Mouse (Mus musculus) lung, postnatal 0 days (tissue): ENCODE measurements around the gene Hpse2. TPM values are rescaled to one million over a fixed set of nuclear protein-coding genes. Genes with fewer than 3 reads are reported as not detected.

Experiments
- ATAC-seq: fragments of 200-750 bp; cut with Nextera tagmentation; 2 replicates; pipeline ENCODE4 v1.8.0; 2017; ENCODE audit warnings: moderate library complexity
- DNase-seq: peaks from one replicate; pipeline ENCODE4 v3.0.0-alpha.2; 2016; ENCODE audit warnings: low spot score
- H3K27ac ChIP-seq: fragments of 300-500 bp; sonication (generic); 2 replicates; pipeline ENCODE4 v1.5.1; 2014; ENCODE audit warnings: antibody characterized with exemption, mild to moderate bottlenecking, low read length, mixed read lengths
- H3K27me3 ChIP-seq: fragments of 300-500 bp; sonication (generic); replicated peaks from 2 replicates; pipeline ENCODE4 v1.6.1; 2014; ENCODE audit warnings: low read length, mixed read lengths; ENCODE audit not compliant: insufficient read depth
- H3K36me3 ChIP-seq: fragments of 300-500 bp; sonication (generic); 2 replicates; pipeline ENCODE4 v1.6.1; 2014; ENCODE audit warnings: low read length, mixed read lengths; ENCODE audit not compliant: insufficient read depth
- H3K4me1 ChIP-seq: fragments of 300-500 bp; sonication (generic); 2 replicates; pipeline ENCODE4 v1.6.1; 2014; ENCODE audit warnings: antibody characterized with exemption, low read depth, low read length, mixed read lengths; ENCODE audit not compliant: insufficient read depth
- H3K4me2 ChIP-seq: fragments of 300-500 bp; sonication (generic); replicated peaks from 2 replicates; pipeline ENCODE4 v1.6.1; 2014; ENCODE audit warnings: low read depth, mild to moderate bottlenecking, low read length, moderate library complexity, mixed read lengths
- H3K4me3 ChIP-seq: fragments of 300-500 bp; sonication (generic); 2 replicates; pipeline ENCODE4 v1.5.1; 2014; ENCODE audit warnings: low read depth, low read length
- H3K9ac ChIP-seq: fragments of 300-500 bp; sonication (generic); replicated peaks from 2 replicates; pipeline ENCODE4 v1.6.1; 2014; ENCODE audit warnings: low read depth, mild to moderate bottlenecking
- H3K9me3 ChIP-seq: fragments of 300-500 bp; sonication (generic); 2 replicates; pipeline ENCODE4 v1.6.1; 2016; ENCODE audit warnings: low read length, mixed read lengths
- CTCF ChIP-seq: IDR thresholded peaks from 2 replicates; pipeline ENCODE4 v1.5.1; 2016; ENCODE audit warnings: antibody characterized with exemption, mild to moderate bottlenecking
- EP300 ChIP-seq: IDR thresholded peaks from 2 replicates; pipeline ENCODE4 v1.6.1; 2016; ENCODE audit warnings: antibody characterized with exemption, mild to moderate bottlenecking, control low read depth
- WGBS: fragments of 180-500 bp; shearing (Covaris S2); extraction: QIAGEN DNeasy Blood & Tissue Kit; methylation state at CpG from one replicate; pipeline ENCODE4 v1.1.7; 2014; 5-methylcytosine and 5-hydroxymethylcytosine counted together
- polyA plus RNA-seq: library from polyadenylated mRNA; unstranded; fragments of >200 nt; fragmentation: Nextera tagmentation; extraction: Ambion mirVana; gene quantifications from 2 replicates; pipeline ENCODE4 v1.2.1, GENCODE M21; 2015

Hpse2 gene
- polyA plus RNA-seq, 1 experiment from 2014 or later: 0.64 TPM

GRCm38 (mm10) chr19:43036381-43036780 lies 351.8 kb downstream of the Hpse2 start:
- no peak overlapping the region for H3K27ac ChIP-seq
- WGBS: 74% methylated on average over 4 of the region's 4 CpGs
- TF ChIP-seq EP300 (no peak), CTCF (no peak)
- no peak overlapping the region for H3K4me2 ChIP-seq
- H3K9ac ChIP-seq: no peak overlapping the region
- DNase-seq: no peak
- ATAC-seq: no peak
- H3K4me3 ChIP-seq: no peak overlapping the region
- H3K27me3 ChIP-seq: no peaks in the 10 kb centered on the region
- H3K36me3 ChIP-seq: no peaks in the 10 kb centered on the region
- no peaks in the 10 kb centered on the region for H3K4me1 ChIP-seq
- H3K9me3 ChIP-seq: no peaks in the 10 kb centered on the region

DNA sequence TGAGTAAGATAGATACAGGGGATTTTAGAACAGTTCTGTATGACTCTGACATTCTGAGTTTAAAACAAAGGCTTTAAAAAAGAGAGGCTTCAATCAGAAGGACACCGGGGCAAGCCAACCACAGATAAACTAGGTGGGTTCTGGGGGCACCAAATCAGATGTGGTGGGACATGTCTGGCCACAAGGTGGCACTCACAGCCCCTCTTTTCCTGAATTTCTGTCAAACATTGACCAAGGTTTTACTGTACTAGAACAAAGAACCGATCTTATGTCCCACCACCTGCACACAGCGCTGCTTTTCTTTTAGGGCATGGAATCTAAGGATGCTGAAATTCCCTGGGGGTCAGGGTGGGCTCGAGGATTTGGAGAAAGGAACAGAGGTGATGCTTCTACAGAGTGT lies 360.9 kb downstream of the Hpse2 start:
- WGBS: 20% methylated on average over 4 of the region's 4 CpGs
- no peaks in the 10 kb centered on the region for H3K27me3 ChIP-seq
- TF ChIP-seq CTCF (peak; percentile 73), EP300 (no peak)
- H3K4me3 ChIP-seq: no peak overlapping the region
- no peaks in the 10 kb centered on the region for H3K9me3 ChIP-seq
- H3K9ac ChIP-seq: no peak overlapping the region
- ATAC-seq (no peak), DNase-seq (peak; percentile 37)
- H3K4me1 ChIP-seq: no peaks in the 10 kb centered on the region
- H3K36me3 ChIP-seq: no peaks in the 10 kb centered on the region
- no peak overlapping the region for H3K4me2 ChIP-seq
- H3K27ac ChIP-seq: no peak overlapping the region

DNA sequence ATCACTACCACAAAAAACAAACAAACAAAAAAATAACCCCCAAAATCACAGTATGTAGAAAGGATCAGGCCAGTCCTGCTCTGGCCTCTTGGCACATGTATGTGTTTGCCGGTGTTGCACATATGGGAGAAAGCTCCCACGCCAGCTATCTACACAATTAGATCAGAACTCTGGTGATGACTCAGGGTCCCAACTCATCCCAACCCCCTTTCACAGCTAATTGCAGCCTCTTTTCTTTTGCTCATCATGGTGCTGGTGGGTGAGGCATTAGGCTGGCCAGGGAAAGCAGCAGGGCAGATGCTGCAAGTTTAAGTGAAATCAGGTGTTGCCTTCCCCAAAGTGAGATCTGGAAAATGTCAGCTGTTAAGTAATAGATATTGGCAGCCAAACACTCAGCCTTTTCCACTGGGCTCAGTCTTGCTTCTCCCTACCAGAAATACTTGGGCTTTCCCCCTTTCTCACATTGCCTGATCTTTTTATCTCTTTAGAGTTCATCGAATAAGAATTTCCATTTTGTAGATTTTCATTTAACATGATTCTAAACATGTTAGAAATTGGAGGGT lies 365.5 kb downstream of the Hpse2 start:
- Histone ChIP-seq H3K4me3 (no peak overlapping the region), H3K27ac (no peak overlapping the region), H3K9ac (no peak overlapping the region), H3K27me3 (no peaks in the 10 kb centered on the region), H3K9me3 (no peaks in the 10 kb centered on the region), H3K4me2 (no peak overlapping the region), H3K36me3 (no peaks in the 10 kb centered on the region), H3K4me1 (no peaks in the 10 kb centered on the region)
- WGBS: 78% methylated on average over 3 of the region's 3 CpGs
- TF ChIP-seq CTCF (no peak), EP300 (no peak)
- DNase-seq (no peak), ATAC-seq (no peak)

DNA sequence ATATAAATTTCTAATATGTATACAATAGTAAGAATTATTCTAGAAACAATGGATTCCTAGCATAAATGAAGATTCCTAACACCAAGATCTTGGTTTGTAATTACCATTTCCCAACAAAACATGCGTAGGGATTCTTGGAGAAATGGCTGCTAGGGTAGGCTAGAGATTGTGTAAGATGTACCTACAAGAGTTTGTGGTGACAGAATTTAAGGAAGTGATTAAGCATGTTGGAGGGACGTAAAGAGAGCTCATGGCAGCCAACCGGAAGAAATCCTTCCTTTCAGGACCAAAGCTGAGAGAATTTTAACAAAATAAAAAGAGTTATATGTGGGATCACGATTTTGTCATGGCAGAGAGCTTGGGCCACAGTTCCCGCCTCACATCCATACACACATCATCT lies 369.4 kb downstream of the Hpse2 start:
- Histone ChIP-seq H3K4me2 (no peak overlapping the region), H3K9me3 (no peaks in the 10 kb centered on the region), H3K9ac (no peak overlapping the region), H3K4me3 (no peak overlapping the region), H3K27ac (no peak overlapping the region), H3K36me3 (no peaks in the 10 kb centered on the region), H3K4me1 (no peaks in the 10 kb centered on the region), H3K27me3 (no peaks in the 10 kb centered on the region)
- DNase-seq (no peak), ATAC-seq (no peak)
- 89% methylated on average over 5 of the region's 5 CpGs for WGBS
- TF ChIP-seq CTCF (no peak), EP300 (no peak)

GRCm38 (mm10) chr19:42996406-42996805 lies 391.7 kb downstream of the Hpse2 start:
- no peaks in the 10 kb centered on the region for H3K4me1 ChIP-seq
- WGBS: 82% methylated on average over 4 of the region's 4 CpGs
- no peak for ATAC-seq
- H3K9me3 ChIP-seq: no peaks in the 10 kb centered on the region
- no peak overlapping the region for H3K4me3 ChIP-seq
- no peak overlapping the region for H3K4me2 ChIP-seq
- no peak for TF ChIP-seq EP300
- no peak for TF ChIP-seq CTCF
- no peaks in the 10 kb centered on the region for H3K27me3 ChIP-seq
- H3K36me3 ChIP-seq: no peaks in the 10 kb centered on the region
- no peak overlapping the region for H3K9ac ChIP-seq
- no peak overlapping the region for H3K27ac ChIP-seq
- no peak for DNase-seq

DNA sequence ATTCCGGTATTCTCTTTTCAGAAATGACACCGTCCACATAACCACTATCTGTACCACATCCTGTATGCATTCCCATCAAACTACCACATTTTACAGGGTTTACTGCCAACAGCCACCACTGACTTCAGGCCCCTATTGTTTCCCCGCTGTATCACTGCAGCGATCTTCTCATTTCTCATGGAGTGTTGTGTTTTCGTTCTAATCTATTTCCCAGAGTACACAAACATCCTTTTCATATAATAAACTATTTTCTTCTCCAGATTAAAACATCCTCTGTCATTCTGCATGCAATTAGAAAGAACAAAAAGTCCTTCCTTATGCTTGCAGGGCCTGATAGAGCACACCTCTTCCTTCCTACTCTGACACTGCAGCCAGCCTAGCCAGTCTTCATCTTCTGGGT lies 399.3 kb downstream of the Hpse2 start:
- WGBS: 52% methylated on average over 5 of the region's 5 CpGs

GRCm38 (mm10) chr19:42986315-42986701 lies 401.8 kb downstream of the Hpse2 start:
- no peaks in the 10 kb centered on the region for H3K27me3 ChIP-seq
- DNase-seq: peak; percentile 57
- no peak overlapping the region for H3K4me3 ChIP-seq
- H3K4me2 ChIP-seq: no peak overlapping the region
- TF ChIP-seq CTCF (no peak), EP300 (peak; percentile 75)
- ATAC-seq: peak; percentile 72
- no peaks in the 10 kb centered on the region for H3K9me3 ChIP-seq
- no peaks in the 10 kb centered on the region for H3K36me3 ChIP-seq
- H3K27ac ChIP-seq: no peak overlapping the region
- 32% methylated on average over 1 of the region's 1 CpGs for WGBS
- no peak overlapping the region for H3K9ac ChIP-seq
- no peaks in the 10 kb centered on the region for H3K4me1 ChIP-seq

More for the DNA sequence above, 399.3 kb downstream of the Hpse2 start:
- Histone ChIP-seq H3K27ac (no peak overlapping the region), H3K4me3 (no peak overlapping the region), H3K9ac (no peak overlapping the region), H3K9me3 (no peaks in the 10 kb centered on the region), H3K27me3 (no peaks in the 10 kb centered on the region), H3K4me2 (no peak overlapping the region), H3K4me1 (no peaks in the 10 kb centered on the region), H3K36me3 (no peaks in the 10 kb centered on the region)
- DNase-seq: peak; percentile 50
- TF ChIP-seq EP300 (peak; percentile 93), CTCF (no peak)
- peak; percentile 75 for ATAC-seq
